Mouse (Mus musculus) adrenal gland (tissue): ENCODE measurements around the gene Lrpap1.

Source experiments
- intact Hi-C: fragments of 180-260 bp; cut with DNase I; formaldehyde crosslinking; loops from one replicate; pipeline ENCODE4 v1.15.1; 2025

Lrpap1 gene

GRCm38 (mm10) chr5:35058216-35058615 is 47.4 kb downstream of the Lrpap1 start:
- intact Hi-C loops, result loop anchor here (10.0 kb wide), 1 partner anchor 287 kb away; no protein-coding TSS in a partner anchor

GRCm38 (mm10) chr5:35057582-35057981 is 48.0 kb downstream of the Lrpap1 start:
- intact Hi-C loops, result loop anchor here (10.0 kb wide), 1 partner anchor 287 kb away; no protein-coding TSS in a partner anchor

- intact Hi-C loops, result loop anchor here (10.0 kb wide), 1 partner anchor 288 kb away; no protein-coding TSS in a partner anchor
Observed at GRCm38 (mm10) chr5:35056604-35057432, 48.7 kb downstream of the Lrpap1 start, which contains the start of gene Dok7. TSS of gene Dok7 (plus strand) at chr5:35056766.

- intact Hi-C loops, result loop anchor here (2.0 to 10.0 kb wide), 2 partner anchors 32 to 290 kb away; no protein-coding TSS in a partner anchor
Observed at GRCm38 (mm10) chr5:35055076-35055475, 50.5 kb downstream of the Lrpap1 start.

GRCm38 (mm10) chr5:35054628-35055027 is 50.9 kb downstream of the Lrpap1 start:
- intact Hi-C loops, result loop anchor here (2.0 to 10.0 kb wide), 2 partner anchors 32 to 290 kb away; no protein-coding TSS in a partner anchor

- intact Hi-C loops, result loop anchor here (10.0 kb wide), 1 partner anchor 294 kb away; no protein-coding TSS in a partner anchor
Observed at GRCm38 (mm10) chr5:35050541-35050940, 55.0 kb downstream of the Lrpap1 start.

- intact Hi-C loops, result loop anchor here (2.0 to 5.0 kb wide), 2 partner anchors 56 to 128 kb away; no protein-coding TSS in a partner anchor
Observed at GRCm38 (mm10) chr5:35043110-35043451, 62.5 kb downstream of the Lrpap1 start.

GRCm38 (mm10) chr5:35042431-35043109 is 63.0 kb downstream of the Lrpap1 start:
- intact Hi-C loops, result loop anchor here (2.0 to 5.0 kb wide), 2 partner anchors 55 to 128 kb away; no protein-coding TSS in a partner anchor
